Mouse (Mus musculus) neural tube, embryonic 14.5 days (tissue): ENCODE results near the gene Tshz2. TPM values are rescaled to one million over a fixed set of nuclear protein-coding genes. Genes with fewer than 3 reads are reported as not detected.

Experiments
- ATAC-seq: fragments of 200-750 bp; cut with Nextera tagmentation; 2 replicates; pipeline ENCODE4 v1.8.0; 2017; ENCODE audit warnings: low read depth, mild to moderate bottlenecking, moderate TSS enrichment, moderate library complexity
- H3K27ac ChIP-seq: fragments of 300-500 bp; sonication (generic); 2 replicates; pipeline ENCODE4 v1.5.1; 2014; ENCODE audit warnings: low read depth, mild to moderate bottlenecking, control low read depth, low read length, moderate library complexity, mixed read lengths
- H3K27me3 ChIP-seq: fragments of 300-500 bp; sonication (generic); 2 replicates; pipeline ENCODE4 v1.6.1; 2014; ENCODE audit warnings: low read length; ENCODE audit not compliant: control insufficient read depth, insufficient read depth
- H3K36me3 ChIP-seq: fragments of 300-500 bp; sonication (generic); 2 replicates; pipeline ENCODE4 v1.6.1; 2014; ENCODE audit warnings: low read length, mixed read lengths; ENCODE audit not compliant: control insufficient read depth, insufficient read depth
- H3K4me1 ChIP-seq: fragments of 300-500 bp; sonication (generic); 2 replicates; pipeline ENCODE4 v1.6.1; 2014; ENCODE audit warnings: low read length; ENCODE audit not compliant: control insufficient read depth, insufficient read depth
- H3K4me2 ChIP-seq: fragments of 300-500 bp; sonication (generic); 2 replicates; pipeline ENCODE4 v1.6.1; 2014; ENCODE audit warnings: mild to moderate bottlenecking, low read depth, low read length, control low read depth
- H3K4me3 ChIP-seq: fragments of 300-500 bp; sonication (generic); 2 replicates; pipeline ENCODE4 v1.5.1; 2014; ENCODE audit warnings: low read depth, low read length, control low read depth, mixed read lengths
- H3K9ac ChIP-seq: fragments of 300-500 bp; sonication (generic); replicated peaks from 2 replicates; pipeline ENCODE4 v1.6.1; 2014; ENCODE audit warnings: low read depth, mild to moderate bottlenecking, control low read depth, low read length, mixed read lengths
- H3K9me3 ChIP-seq: fragments of 300-500 bp; sonication (generic); 2 replicates; pipeline ENCODE4 v1.6.1; 2016; ENCODE audit warnings: low read length; ENCODE audit not compliant: control insufficient read depth
- WGBS: fragments of 180-500 bp; shearing (Covaris S2); extraction: QIAGEN DNeasy Blood & Tissue Kit; methylation state at CpG from one replicate; pipeline ENCODE4 v1.1.7; 2014; 5-methylcytosine and 5-hydroxymethylcytosine counted together
- polyA plus RNA-seq: library from polyadenylated mRNA; unstranded; fragments of >200 nt; fragmentation: Nextera tagmentation; extraction: Ambion mirVana; gene quantifications from 2 replicates; pipeline ENCODE4 v1.2.1, GENCODE M21; 2014

Gene Tshz2
- polyA plus RNA-seq, 1 experiment from 2014 or later: 54.5 TPM

DNA sequence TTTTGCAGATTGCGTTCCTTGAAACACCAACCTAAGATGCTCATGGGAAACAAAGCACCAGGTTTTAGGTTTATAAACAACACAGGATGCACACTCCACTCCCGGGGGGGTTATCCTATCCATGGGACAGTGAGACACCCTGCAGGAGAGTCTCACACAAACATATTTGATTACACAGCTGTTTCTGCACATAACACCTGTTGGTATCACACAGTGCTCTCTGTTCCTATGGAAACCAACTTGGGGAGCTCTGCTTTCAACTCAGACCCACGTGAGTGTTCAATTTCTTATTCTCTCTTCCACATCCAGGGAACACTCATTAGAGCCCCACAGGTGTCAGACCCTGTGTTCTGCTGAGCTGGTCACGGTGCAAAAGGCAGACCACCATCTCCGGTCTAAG lies 390.1 kb downstream of the Tshz2 start:
- no peaks in the 10 kb centered on the region for H3K9me3 ChIP-seq
- H3K4me2 ChIP-seq: no peak overlapping the region
- H3K36me3 ChIP-seq: no peaks in the 10 kb centered on the region
- no peaks in the 10 kb centered on the region for H3K27me3 ChIP-seq
- no peak overlapping the region for H3K4me3 ChIP-seq
- no peak overlapping the region for H3K27ac ChIP-seq
- no peaks in the 10 kb centered on the region for H3K4me1 ChIP-seq
- 83% methylated on average over 5 of the region's 5 CpGs for WGBS
- ATAC-seq: no peak
- H3K9ac ChIP-seq: no peak overlapping the region

DNA sequence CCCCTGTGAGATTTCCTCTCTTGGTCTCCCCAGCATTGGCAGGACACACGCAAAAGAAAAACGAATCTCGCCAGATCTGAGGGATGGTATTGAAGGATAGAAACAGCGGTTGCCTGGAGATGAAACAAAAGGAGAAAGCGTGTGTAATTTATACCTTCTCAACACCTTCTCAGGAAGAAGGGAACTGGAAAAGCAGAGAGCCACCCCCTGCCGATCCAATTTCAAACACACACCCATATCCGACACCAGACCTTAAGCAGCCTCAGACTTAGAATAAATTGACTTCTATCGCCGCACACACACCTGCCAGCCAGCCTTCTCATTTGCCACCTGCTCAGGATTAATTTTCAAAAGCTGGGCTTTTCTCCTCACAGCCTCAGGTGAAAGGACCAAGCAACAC lies 390.9 kb downstream of the Tshz2 start:
- Histone ChIP-seq H3K27me3 (no peaks in the 10 kb centered on the region), H3K9me3 (no peaks in the 10 kb centered on the region), H3K9ac (no peak overlapping the region), H3K27ac (no peak overlapping the region), H3K4me3 (no peak overlapping the region), H3K4me1 (no peaks in the 10 kb centered on the region), H3K36me3 (no peaks in the 10 kb centered on the region), H3K4me2 (no peak overlapping the region)
- no peak for ATAC-seq
- WGBS: 72% methylated on average over 9 of the region's 9 CpGs

- Histone ChIP-seq H3K27me3 (no peaks in the 10 kb centered on the region), H3K4me1 (no peaks in the 10 kb centered on the region), H3K9ac (no peak overlapping the region), H3K9me3 (no peaks in the 10 kb centered on the region), H3K4me2 (no peak overlapping the region), H3K4me3 (no peak overlapping the region), H3K27ac (no peak overlapping the region), H3K36me3 (no peaks in the 10 kb centered on the region)
- no peak for ATAC-seq
- WGBS: 88% methylated on average over 8 of the region's 8 CpGs
These were observed 392.1 kb downstream of the Tshz2 start for GRCm38 (mm10) chr2:170024939-170025338.

- ATAC-seq: no peak
These were observed 393.1 kb downstream of the Tshz2 start for GRCm38 (mm10) chr2:170025896-170026295.

GRCm38 (mm10) chr2:170027837-170028236 lies 395.0 kb downstream of the Tshz2 start:
- WGBS: 88% methylated on average over 7 of the region's 7 CpGs

More at GRCm38 (mm10) chr2:170025896-170026295, 393.1 kb downstream of the Tshz2 start:
- H3K9me3 ChIP-seq: no peaks in the 10 kb centered on the region
- H3K9ac ChIP-seq: no peak overlapping the region
- WGBS: 90% methylated on average over 6 of the region's 6 CpGs
- H3K4me3 ChIP-seq: no peak overlapping the region
- H3K27ac ChIP-seq: no peak overlapping the region
- no peak overlapping the region for H3K4me2 ChIP-seq
- no peaks in the 10 kb centered on the region for H3K4me1 ChIP-seq
- H3K27me3 ChIP-seq: no peaks in the 10 kb centered on the region
- no peaks in the 10 kb centered on the region for H3K36me3 ChIP-seq

GRCm38 (mm10) chr2:170028488-170029303 lies 395.9 kb downstream of the Tshz2 start:
- ATAC-seq: peak; percentile 24; the same call in 1 of the 2 replicates
- Histone ChIP-seq H3K9ac (no peak overlapping the region), H3K4me2 (no peak overlapping the region), H3K27ac (peak overlapping the region; percentile 48; the same call in 1 of the 2 replicates), H3K36me3 (no peaks in the 10 kb centered on the region), H3K4me3 (no peak overlapping the region), H3K27me3 (no peaks in the 10 kb centered on the region), H3K9me3 (no peaks in the 10 kb centered on the region), H3K4me1 (no peaks in the 10 kb centered on the region)
- 58% methylated on average over 24 of the region's 24 CpGs for WGBS

More at GRCm38 (mm10) chr2:170027837-170028236, 395.0 kb downstream of the Tshz2 start:
- H3K27ac ChIP-seq: no peak overlapping the region
- H3K9ac ChIP-seq: no peak overlapping the region
- H3K4me3 ChIP-seq: no peak overlapping the region
- H3K27me3 ChIP-seq: no peaks in the 10 kb centered on the region
- H3K4me2 ChIP-seq: no peak overlapping the region
- no peaks in the 10 kb centered on the region for H3K36me3 ChIP-seq
- H3K4me1 ChIP-seq: no peaks in the 10 kb centered on the region
- no peak for ATAC-seq
- no peaks in the 10 kb centered on the region for H3K9me3 ChIP-seq

DNA sequence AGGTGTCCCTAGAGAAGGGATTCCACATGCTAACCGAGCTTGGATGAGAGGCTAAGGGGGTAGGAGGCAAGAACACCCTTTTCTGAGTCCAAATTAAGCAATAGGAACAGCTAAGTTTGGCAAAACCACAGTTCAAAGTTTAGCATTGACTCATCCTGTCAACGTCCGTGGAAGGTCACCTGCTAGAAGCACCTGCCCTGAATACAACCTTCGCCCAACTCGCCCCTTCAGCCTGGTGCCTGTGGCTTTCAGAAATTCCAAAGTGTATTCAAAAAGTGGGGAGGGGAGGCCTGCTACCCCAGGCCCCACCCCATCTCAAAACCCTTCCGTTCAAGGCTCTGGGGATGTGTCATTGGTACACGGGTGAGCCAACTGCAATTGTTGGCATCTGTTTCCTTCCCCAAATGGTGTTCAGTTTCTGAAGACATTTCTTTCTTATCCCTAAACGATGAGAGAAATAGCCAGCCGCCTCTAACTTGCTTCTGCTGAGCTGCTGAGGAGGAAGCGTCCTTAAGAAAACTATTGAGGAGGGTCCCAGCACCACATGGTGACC lies 396.6 kb downstream of the Tshz2 start:
- Histone ChIP-seq H3K9me3 (no peaks in the 10 kb centered on the region), H3K4me2 (no peak overlapping the region), H3K27ac (peak overlapping the region; percentile 48; the same call in 1 of the 2 replicates), H3K9ac (no peak overlapping the region), H3K4me1 (no peaks in the 10 kb centered on the region), H3K27me3 (no peaks in the 10 kb centered on the region), H3K4me3 (no peak overlapping the region), H3K36me3 (no peaks in the 10 kb centered on the region)
- 85% methylated on average over 10 of the region's 10 CpGs for WGBS
- ATAC-seq: no peak

DNA sequence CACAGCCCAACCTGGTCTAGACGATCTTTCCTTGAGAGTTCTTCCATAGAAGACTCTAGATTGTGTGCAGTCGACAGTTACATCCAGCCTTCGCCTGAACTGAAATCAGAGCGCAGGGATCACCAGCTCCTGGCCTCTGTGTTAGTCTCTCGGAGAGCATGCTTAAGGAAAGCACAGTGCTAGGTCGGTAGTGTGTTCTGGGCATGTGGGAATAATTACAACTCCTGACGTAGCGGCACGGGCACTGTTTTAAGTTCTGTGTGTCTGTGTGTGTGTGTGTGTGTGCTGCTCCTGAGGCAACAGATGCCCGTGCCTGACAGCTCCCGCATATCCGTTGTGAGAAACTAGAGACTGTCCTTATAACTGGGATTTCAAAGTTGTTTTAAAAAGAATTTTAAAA lies 398.4 kb downstream of the Tshz2 start:
- H3K36me3 ChIP-seq: no peaks in the 10 kb centered on the region
- 92% methylated on average over 12 of the region's 12 CpGs for WGBS
- H3K4me3 ChIP-seq: no peak overlapping the region
- H3K27ac ChIP-seq: no peak overlapping the region
- no peak overlapping the region for H3K4me2 ChIP-seq
- H3K4me1 ChIP-seq: no peaks in the 10 kb centered on the region
- H3K9me3 ChIP-seq: no peaks in the 10 kb centered on the region
- no peaks in the 10 kb centered on the region for H3K27me3 ChIP-seq
- no peak overlapping the region for H3K9ac ChIP-seq
- ATAC-seq: no peak

DNA sequence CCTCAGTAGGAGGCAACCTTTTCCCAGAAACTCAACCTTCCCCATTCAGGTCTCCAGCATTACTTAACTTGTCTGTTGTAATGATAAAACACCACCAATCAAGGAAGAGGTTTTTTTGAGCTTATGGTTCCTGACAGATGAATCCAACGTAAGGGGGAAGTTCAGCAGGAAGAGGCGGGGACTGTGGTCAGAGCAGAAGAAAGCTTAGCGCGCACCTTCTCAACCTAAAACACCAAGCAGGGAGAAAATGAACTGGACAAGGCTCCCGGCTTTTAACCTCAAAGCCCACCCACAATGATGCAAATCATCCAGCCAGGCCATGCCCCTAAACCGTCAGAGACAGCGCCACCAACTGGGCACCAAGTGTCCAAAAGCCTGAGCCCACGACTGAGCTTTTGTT lies 399.1 kb downstream of the Tshz2 start:
- Histone ChIP-seq H3K27ac (no peak overlapping the region), H3K9me3 (no peaks in the 10 kb centered on the region), H3K4me1 (0 out of 2 replicates have a peak, but pooled peaks cover 4% of the 10 kb centered on the region), H3K9ac (no peak overlapping the region), H3K4me3 (no peak overlapping the region), H3K4me2 (no peak overlapping the region), H3K27me3 (no peaks in the 10 kb centered on the region), H3K36me3 (no peaks in the 10 kb centered on the region)
- ATAC-seq: no peak
- WGBS: 74% methylated on average over 8 of the region's 8 CpGs
